Mouse (Mus musculus): ENCODE data around the gene Ccdc190. TPM values are rescaled to one million over a fixed set of nuclear protein-coding genes. Genes with fewer than 3 reads are reported as not detected.

Ccdc190 gene
- 0.79 and 0.94 TPM in 2 replicates for polyA plus RNA-seq (2016; fragmentation: Nextera tagmentation; extraction: Ambion mirVana)

DNA sequence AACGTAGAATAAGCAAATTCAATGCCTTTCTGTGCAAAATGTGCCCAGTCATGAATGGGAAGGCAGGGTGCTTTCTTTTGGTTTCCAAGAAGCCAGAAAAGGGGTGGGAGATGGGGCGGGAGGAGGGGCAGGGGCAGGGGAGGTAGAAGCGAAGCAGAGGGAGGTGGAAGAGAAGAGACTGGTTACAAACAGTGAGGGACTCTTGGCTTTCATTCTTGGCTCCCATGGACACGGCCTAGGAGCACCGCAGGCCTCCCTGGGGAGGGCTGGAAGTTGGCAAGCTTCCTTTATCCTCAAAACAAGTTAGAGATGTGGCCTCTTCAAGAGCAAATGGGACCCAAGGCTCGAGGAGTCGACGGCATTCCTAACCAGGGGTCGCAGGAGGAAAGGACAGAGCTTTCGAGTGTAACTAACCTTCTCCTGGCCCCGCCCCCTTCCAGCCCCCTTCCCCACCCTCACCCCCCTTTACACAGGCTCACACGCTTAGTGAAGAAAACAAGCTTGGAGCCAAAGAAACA lies at the start of gene Ccdc190:
Gene Ccdc190 (plus strand): TSS at position 195 of the 518 bp plus-strand sequence.
- H3K9ac ChIP-seq (replicated peaks), result no peak within 1 kb of the TSS
- H3K4me2 ChIP-seq (replicated peaks), result peak within 1 kb of the TSS; percentile 43
- WGBS, result 10% methylated on average over 12 of the region's 12 CpGs
- peak within 1 kb of the TSS; percentile 13; the same call in 1 of the 2 replicates for H3K4me3 ChIP-seq
- peaks cover 4% of the 10 kb centered on the region; the same call in 1 of the 2 replicates for H3K27me3 ChIP-seq
- no peaks in the 10 kb centered on the region for H3K36me3 ChIP-seq
- H3K27ac ChIP-seq (replicated peaks), result peak within 1 kb of the TSS; percentile 74
- H3K4me1 ChIP-seq, result peaks cover 13% of the 10 kb centered on the region
- H3K9me3 ChIP-seq, result no peaks in the 10 kb centered on the region
- peak; percentile 70 for ATAC-seq (ENCODE audit: low FRiP score, low read depth)

DNA sequence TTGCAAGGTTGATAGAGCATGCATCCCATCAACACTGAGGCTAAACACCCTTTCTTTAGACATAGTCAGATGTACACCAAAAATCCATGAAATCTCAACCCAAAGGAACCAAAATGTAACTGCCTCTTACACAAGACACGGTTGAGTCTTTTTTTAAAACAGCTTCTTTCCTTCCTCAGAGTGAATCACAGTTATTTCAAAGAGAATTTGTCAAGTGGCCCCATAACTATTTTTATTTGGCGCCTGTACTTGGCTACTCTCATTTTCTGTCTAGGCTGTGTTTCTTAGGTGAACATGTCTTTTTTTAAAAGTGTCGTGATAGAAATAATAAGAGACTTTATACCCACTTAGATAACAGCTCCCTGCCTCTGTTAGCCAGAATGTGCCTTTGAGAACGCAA lies 49.4 kb upstream of the Ccdc190 start:
- Histone ChIP-seq H3K27me3 (no peaks in the 10 kb centered on the region), H3K4me3 (no peak overlapping the region), H3K4me2 (replicated peaks) (no peak overlapping the region), H3K4me1 (no peaks in the 10 kb centered on the region), H3K27ac (replicated peaks) (no peak overlapping the region), H3K9ac (replicated peaks) (no peak overlapping the region), H3K9me3 (no peaks in the 10 kb centered on the region), H3K36me3 (no peaks in the 10 kb centered on the region)
- ATAC-seq (ENCODE audit: low FRiP score, low read depth), result no peak
- 92% methylated on average over 4 of the region's 4 CpGs for WGBS

DNA sequence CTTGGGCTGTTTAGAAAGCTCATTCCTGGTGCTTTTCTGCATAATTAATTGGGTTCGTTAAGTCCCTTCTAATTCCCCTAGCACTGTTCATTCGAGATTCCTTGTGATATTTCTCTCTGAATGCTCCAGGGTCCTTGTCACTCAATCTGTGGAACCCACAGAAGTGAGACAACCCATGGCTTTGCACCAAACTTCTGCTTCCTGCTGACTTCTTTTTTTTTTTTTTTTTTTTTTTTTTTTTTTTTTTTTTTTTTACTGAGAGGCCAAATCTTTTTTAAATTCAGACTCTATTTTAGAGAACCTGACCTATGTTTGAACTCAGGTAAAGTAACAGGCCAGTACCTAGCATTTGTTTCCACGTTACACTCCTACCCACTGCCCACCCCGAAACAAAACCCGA lies 48.3 kb upstream of the Ccdc190 start:
- ATAC-seq (ENCODE audit: low FRiP score, low read depth), result no peak

DNA sequence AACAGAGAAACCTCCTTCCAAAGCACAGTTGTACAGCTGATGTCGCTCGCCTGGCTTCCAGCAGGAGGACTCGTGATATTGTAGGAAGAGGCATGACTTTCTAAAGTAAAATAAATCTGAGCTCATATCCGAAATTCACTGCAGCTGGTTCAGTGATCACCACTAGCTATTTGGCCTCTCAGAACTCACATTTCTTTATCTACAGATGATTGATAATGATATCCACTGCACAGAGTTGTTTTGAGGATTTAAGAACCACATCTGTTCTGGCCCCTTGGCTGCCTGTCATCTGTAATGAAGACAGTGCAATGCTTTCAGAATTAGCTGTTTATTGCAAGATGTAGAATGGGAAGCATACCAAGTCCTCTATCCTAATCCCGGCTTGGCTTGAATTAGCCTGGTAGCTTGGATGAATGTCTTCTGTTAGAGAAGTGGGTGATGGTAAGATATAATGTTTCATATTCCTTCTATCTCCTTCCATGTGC lies 45.3 kb upstream of the Ccdc190 start:
- H3K4me3 ChIP-seq, result no peak overlapping the region
- WGBS, result 82% methylated on average over 5 of the region's 5 CpGs
- H3K27me3 ChIP-seq, result no peaks in the 10 kb centered on the region
- H3K27ac ChIP-seq (replicated peaks), result no peak overlapping the region
- no peaks in the 10 kb centered on the region for H3K9me3 ChIP-seq
- no peak for ATAC-seq (ENCODE audit: low FRiP score, low read depth)
- H3K9ac ChIP-seq (replicated peaks), result no peak overlapping the region
- no peak overlapping the region for H3K4me2 ChIP-seq (replicated peaks)
- H3K36me3 ChIP-seq, result no peaks in the 10 kb centered on the region
- H3K4me1 ChIP-seq, result no peaks in the 10 kb centered on the region

More for the DNA sequence above, 48.3 kb upstream of the Ccdc190 start:
- no peaks in the 10 kb centered on the region for H3K27me3 ChIP-seq
- no peak overlapping the region for H3K4me2 ChIP-seq (replicated peaks)
- no peak overlapping the region for H3K4me3 ChIP-seq
- WGBS, result 91% methylated on average over 5 of the region's 5 CpGs
- no peaks in the 10 kb centered on the region for H3K9me3 ChIP-seq
- H3K4me1 ChIP-seq, result no peaks in the 10 kb centered on the region
- no peak overlapping the region for H3K27ac ChIP-seq (replicated peaks)
- H3K36me3 ChIP-seq, result no peaks in the 10 kb centered on the region
- no peak overlapping the region for H3K9ac ChIP-seq (replicated peaks)

DNA sequence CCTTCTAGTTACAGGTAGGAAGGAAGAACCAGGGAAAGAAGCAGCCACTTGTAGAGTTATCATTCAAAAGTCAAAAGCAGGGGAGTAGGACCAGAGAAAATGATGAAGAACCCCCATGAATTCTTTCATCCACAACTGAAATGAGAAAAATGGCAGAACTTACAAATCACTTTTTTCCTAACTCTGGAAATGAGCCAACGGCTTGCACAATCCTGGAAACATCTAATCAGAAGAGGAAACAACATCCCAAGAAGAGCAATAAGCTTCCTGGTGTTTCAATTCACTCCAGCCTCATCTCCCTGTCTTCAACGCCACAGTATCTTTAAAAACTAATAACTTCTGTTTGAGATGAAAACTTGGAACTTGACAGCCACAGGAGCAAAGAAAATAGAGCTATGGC lies 39.2 kb upstream of the Ccdc190 start:
- no peak for ATAC-seq (ENCODE audit: low FRiP score, low read depth)
- 81% methylated on average over 2 of the region's 2 CpGs for WGBS

DNA sequence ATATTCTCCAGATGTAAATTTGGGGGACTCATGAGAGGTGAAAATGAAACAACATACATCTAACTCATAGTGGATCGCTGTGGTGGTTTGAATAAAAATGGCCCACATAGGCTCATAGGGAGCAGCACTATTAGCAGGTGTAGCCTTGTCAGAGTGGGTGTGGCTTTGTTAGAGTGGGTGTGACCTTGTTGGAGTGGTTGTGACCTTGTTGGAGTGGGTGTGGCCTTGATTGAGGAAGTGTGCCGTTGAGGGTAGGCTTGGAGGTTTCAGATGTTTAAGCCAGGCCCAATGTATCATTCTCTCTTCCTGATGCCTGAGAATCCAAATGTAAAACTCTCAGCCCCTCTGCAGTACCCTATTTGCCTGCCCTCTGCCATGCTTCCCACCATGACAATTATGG lies 34.5 kb upstream of the Ccdc190 start:
- H3K36me3 ChIP-seq, result no peaks in the 10 kb centered on the region
- no peaks in the 10 kb centered on the region for H3K4me1 ChIP-seq
- H3K9ac ChIP-seq (replicated peaks), result no peak overlapping the region
- no peak overlapping the region for H3K4me2 ChIP-seq (replicated peaks)
- H3K27me3 ChIP-seq, result no peaks in the 10 kb centered on the region
- ATAC-seq (ENCODE audit: low FRiP score, low read depth), result no peak
- H3K27ac ChIP-seq (replicated peaks), result no peak overlapping the region
- H3K9me3 ChIP-seq, result 0 out of 2 replicates have a peak, but pooled peaks cover 3% of the 10 kb centered on the region
- 92% methylated on average over 2 of the region's 2 CpGs for WGBS
- H3K4me3 ChIP-seq, result no peak overlapping the region

More for the DNA sequence above, 39.2 kb upstream of the Ccdc190 start:
- H3K4me3 ChIP-seq, result no peak overlapping the region
- no peaks in the 10 kb centered on the region for H3K27me3 ChIP-seq
- H3K4me2 ChIP-seq (replicated peaks), result no peak overlapping the region
- no peak overlapping the region for H3K9ac ChIP-seq (replicated peaks)
- 0 out of 2 replicates have a peak, but pooled peaks cover 3% of the 10 kb centered on the region for H3K9me3 ChIP-seq
- no peaks in the 10 kb centered on the region for H3K36me3 ChIP-seq
- H3K27ac ChIP-seq (replicated peaks), result no peak overlapping the region
- H3K4me1 ChIP-seq, result no peaks in the 10 kb centered on the region

DNA sequence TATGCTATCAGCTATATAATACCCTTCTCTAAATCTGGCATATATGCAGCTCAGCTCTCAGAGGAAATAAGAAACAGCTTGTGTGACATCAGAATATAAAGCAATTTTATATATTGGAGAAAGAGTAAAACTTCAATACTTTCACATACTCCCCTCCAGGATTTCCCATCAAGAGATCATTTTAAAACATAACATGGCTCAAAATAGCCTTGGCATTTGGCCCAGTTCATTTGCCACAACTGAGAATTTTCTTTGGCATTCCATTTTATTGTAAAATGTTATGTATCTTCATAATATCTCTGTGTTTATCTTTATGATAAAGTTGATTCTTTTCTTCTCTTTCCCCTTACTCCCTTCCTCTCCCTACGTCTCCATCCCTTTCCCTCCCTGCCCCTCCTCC lies 32.8 kb upstream of the Ccdc190 start:
- Histone ChIP-seq H3K4me2 (replicated peaks) (no peak overlapping the region), H3K4me3 (no peak overlapping the region), H3K9ac (replicated peaks) (no peak overlapping the region), H3K9me3 (no peaks in the 10 kb centered on the region), H3K27ac (replicated peaks) (no peak overlapping the region), H3K27me3 (no peaks in the 10 kb centered on the region), H3K4me1 (no peaks in the 10 kb centered on the region), H3K36me3 (no peaks in the 10 kb centered on the region)
- ATAC-seq (ENCODE audit: low FRiP score, low read depth), result no peak
- WGBS, result 86% methylated on average over 1 of the region's 1 CpGs

DNA sequence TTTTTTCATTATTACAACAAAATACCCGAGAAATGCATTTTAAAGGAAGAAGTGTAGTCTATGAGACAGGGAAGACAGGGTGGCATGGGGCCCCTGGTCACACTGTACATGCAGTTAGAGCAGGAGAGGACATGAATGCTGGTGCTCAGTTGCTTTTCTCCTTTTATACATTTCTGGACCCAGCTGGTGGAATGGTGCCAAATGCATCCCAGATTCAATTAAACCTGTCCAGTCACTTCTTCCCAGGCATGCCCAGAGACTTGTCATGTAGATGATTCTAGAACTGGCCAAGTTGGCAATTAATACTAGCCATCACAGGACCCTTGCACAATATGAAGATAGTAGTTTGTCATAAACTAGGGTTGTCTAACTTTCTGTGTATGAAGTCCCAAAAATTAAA lies 30.5 kb upstream of the Ccdc190 start:
- WGBS, result 60% methylated on average over 1 of the region's 1 CpGs
- no peak overlapping the region for H3K4me2 ChIP-seq (replicated peaks)
- H3K9ac ChIP-seq (replicated peaks), result no peak overlapping the region
- no peak overlapping the region for H3K4me3 ChIP-seq
- no peak for ATAC-seq (ENCODE audit: low FRiP score, low read depth)
- no peaks in the 10 kb centered on the region for H3K9me3 ChIP-seq
- no peak overlapping the region for H3K27ac ChIP-seq (replicated peaks)
- H3K4me1 ChIP-seq, result no peaks in the 10 kb centered on the region
- H3K36me3 ChIP-seq, result no peaks in the 10 kb centered on the region
- H3K27me3 ChIP-seq, result no peaks in the 10 kb centered on the region

DNA sequence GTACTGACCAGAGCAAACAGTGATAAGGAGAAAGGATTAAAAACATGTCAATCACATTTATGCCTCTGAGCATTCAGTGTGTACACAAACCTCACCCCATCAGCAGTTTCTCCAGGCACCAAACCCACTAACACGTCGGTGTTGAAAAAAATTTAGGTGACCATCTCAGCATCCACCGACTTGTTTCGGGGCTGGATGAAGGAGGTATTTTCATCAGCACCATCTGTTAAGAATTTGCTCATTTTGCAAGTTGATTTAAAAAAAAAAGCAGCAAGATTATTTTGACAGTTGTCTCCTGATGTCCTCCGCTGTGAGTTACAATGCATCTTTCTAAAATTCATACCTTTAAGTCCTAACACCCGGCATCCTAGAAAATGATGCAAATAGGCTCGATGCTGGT lies 29.8 kb upstream of the Ccdc190 start:
- Histone ChIP-seq H3K27ac (replicated peaks) (no peak overlapping the region), H3K27me3 (no peaks in the 10 kb centered on the region), H3K36me3 (no peaks in the 10 kb centered on the region), H3K4me3 (no peak overlapping the region), H3K4me2 (replicated peaks) (no peak overlapping the region), H3K9me3 (no peaks in the 10 kb centered on the region), H3K4me1 (no peaks in the 10 kb centered on the region), H3K9ac (replicated peaks) (no peak overlapping the region)
- WGBS, result 83% methylated on average over 7 of the region's 7 CpGs
- no peak for ATAC-seq (ENCODE audit: low FRiP score, low read depth)

DNA sequence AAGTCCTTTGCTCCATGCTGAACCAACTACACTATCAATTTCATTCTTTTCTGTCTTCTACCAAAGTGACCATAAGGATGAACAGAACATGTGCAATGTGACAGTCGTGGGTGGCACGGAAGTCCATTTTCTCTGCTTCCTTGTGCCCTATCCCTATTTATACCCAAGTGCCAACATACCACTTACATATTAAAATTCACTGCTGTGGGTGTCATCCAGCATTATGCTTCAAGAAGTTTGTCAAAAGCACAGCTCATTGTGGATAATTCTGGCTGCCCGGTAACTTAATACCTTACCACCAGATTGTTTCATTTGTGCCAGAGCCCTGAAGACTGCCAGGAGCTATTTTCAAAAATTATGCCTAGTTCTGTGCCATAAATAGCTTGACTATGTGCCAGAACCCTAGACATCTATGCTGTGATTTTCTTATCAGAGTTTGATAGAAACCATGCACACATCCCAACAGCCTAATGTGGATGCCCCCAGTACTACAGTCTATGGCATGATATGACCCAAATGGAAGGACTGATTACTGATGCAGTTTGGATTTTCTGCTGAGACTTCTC lies 27.6 kb upstream of the Ccdc190 start:
- WGBS, result 90% methylated on average over 3 of the region's 3 CpGs
- ATAC-seq (ENCODE audit: low FRiP score, low read depth), result no peak
- H3K9me3 ChIP-seq, result no peaks in the 10 kb centered on the region

DNA sequence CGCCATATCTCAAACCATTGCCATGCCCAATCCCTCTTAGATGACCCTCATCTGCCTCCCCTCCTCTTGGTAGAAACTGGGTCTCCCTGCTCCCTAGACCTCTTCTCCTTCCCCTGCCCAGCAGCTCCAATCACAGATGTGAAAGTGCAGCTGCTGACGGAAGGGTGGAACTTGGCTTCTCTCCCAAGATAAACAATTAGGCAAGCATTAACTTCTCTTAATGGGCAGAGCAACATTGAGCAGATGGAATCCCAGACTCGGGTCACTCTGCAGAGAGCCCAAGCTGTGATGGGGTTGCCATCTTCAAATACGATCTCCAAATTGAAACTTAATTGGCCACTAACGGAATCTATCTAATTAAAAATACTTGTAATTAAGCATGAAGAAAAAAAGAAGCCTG lies 19.3 kb upstream of the Ccdc190 start:
- Histone ChIP-seq H3K27ac (replicated peaks) (no peak overlapping the region), H3K4me2 (replicated peaks) (no peak overlapping the region), H3K9me3 (no peaks in the 10 kb centered on the region), H3K27me3 (no peaks in the 10 kb centered on the region), H3K9ac (replicated peaks) (no peak overlapping the region), H3K4me1 (no peaks in the 10 kb centered on the region), H3K4me3 (no peak overlapping the region), H3K36me3 (no peaks in the 10 kb centered on the region)
- 85% methylated on average over 5 of the region's 5 CpGs for WGBS
- no peak for ATAC-seq (ENCODE audit: low FRiP score, low read depth)

More for the DNA sequence above, 27.6 kb upstream of the Ccdc190 start:
- no peak overlapping the region for H3K9ac ChIP-seq (replicated peaks)
- no peaks in the 10 kb centered on the region for H3K4me1 ChIP-seq
- H3K4me3 ChIP-seq, result no peak overlapping the region
- H3K27ac ChIP-seq (replicated peaks), result no peak overlapping the region
- H3K36me3 ChIP-seq, result no peaks in the 10 kb centered on the region
- no peaks in the 10 kb centered on the region for H3K27me3 ChIP-seq
- H3K4me2 ChIP-seq (replicated peaks), result no peak overlapping the region

DNA sequence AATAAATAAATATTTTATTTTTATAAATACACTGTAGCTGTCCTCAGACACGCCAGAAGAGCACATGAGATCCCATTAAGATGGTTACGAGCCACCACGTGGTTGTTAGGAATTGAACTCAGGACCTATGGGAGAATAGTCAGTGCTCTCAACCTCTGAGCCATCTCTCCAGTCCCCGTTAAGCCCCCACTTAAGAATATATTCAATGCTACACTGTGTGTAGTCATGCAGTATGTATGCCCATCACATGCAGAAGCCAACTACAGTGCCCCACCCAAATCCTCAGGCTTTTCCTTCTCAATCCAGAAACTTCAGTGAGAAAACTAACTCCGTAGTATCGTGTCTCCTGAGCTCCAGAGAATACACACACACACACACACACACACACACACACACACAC lies 18.8 kb upstream of the Ccdc190 start:
- 90% methylated on average over 6 of the region's 6 CpGs for WGBS
- ATAC-seq (ENCODE audit: low FRiP score, low read depth), result no peak

DNA sequence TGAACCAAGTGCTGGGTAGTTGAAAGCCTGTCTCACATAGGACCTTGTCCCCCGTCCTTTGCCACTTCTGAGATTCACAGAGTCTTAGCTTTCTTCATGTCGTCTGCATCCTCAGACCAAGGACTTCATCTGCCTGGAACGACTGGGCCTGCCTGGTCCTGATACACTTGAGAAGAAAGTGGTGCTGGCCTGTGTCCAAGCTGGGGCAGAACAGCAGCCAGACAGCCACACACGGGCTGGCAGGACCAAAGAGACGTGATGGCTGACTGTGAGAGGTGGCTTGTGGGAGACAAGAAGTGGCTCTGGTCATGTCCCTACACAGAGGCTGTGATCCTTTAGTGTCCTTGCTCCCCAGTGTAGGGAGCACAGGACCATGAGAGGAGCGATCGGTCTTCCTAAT lies 17.7 kb upstream of the Ccdc190 start:
- H3K4me2 ChIP-seq (replicated peaks), result no peak overlapping the region
- no peak overlapping the region for H3K27ac ChIP-seq (replicated peaks)
- 87% methylated on average over 7 of the region's 7 CpGs for WGBS
- H3K9me3 ChIP-seq, result no peaks in the 10 kb centered on the region
- no peaks in the 10 kb centered on the region for H3K4me1 ChIP-seq
- ATAC-seq (ENCODE audit: low FRiP score, low read depth), result no peak
- H3K27me3 ChIP-seq, result no peaks in the 10 kb centered on the region
- H3K9ac ChIP-seq (replicated peaks), result no peak overlapping the region
- no peak overlapping the region for H3K4me3 ChIP-seq
- no peaks in the 10 kb centered on the region for H3K36me3 ChIP-seq

More for the DNA sequence above, 18.8 kb upstream of the Ccdc190 start:
- Histone ChIP-seq H3K9me3 (no peaks in the 10 kb centered on the region), H3K27me3 (no peaks in the 10 kb centered on the region), H3K9ac (replicated peaks) (no peak overlapping the region), H3K36me3 (no peaks in the 10 kb centered on the region), H3K27ac (replicated peaks) (no peak overlapping the region), H3K4me2 (replicated peaks) (no peak overlapping the region), H3K4me1 (no peaks in the 10 kb centered on the region), H3K4me3 (no peak overlapping the region)
